8 mouse cellular contexts compared by ENCODE assay signal in the genomic region with DNA sequence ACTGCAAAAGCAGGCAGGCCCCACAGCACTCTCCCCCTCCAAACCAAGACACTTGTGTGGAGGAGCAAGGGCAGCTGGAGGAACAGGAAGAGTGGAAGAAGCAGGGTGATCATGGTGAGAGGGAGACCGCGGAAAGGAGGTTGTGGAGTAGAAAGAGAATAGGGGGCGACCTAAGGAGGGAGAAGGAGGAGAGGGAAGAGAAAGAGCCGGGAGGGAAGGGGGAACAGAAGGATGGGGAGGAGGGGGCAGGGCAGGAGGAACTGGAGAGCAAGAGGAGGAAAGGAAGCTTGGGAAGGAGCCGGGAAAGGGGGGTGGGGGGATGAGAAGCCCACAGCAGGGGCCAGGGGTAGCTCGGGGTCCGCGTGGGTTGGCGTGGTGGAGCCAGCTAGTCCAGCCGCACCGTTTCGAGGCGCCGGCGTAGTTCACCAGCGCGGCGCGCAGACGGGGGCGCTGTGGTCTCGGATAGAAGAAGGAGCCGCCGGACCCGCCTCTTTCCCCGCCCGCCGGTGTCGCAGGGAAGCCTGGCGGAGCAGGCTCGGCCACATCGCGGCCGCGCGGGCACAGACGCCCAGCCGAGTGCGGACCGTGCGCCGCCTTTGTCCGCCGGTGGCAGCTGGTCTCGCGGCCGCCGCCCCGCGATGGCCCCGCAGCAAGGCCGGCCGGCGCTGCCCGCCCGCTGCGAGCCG. TPM values are rescaled to one million over a fixed set of nuclear protein-coding genes. Genes with fewer than 3 reads are reported as not detected.
DNase-seq lines count a peak whose midpoint lies in the region; ATAC-seq lines count a peak whose summit lies in the region.

A gene (plus strand): TSS at position 622 of the 686 bp plus-strand sequence.

- DNase-seq in ZHBTc4 (ENCODE audit: low read depth, low spot score) = peak; percentile 92
- DNase-seq in cerebellum, postnatal 4 days (ENCODE audit: low spot score in 2 of 2) = peak; percentile 89 to 97
- peak; percentile 95 for DNase-seq in gastrocnemius, postnatal 10 days
- DNase-seq in induced T-regulatory cell, adult 2 months (ENCODE audit: low read depth) = peak; percentile 55
- DNase-seq in left cerebral cortex, adult 9 months (ENCODE audit: low spot score in 2 of 2) = peak; percentile 60 to 91
- peak; percentile 96 for DNase-seq in right cerebral cortex, postnatal 14 days
- peak; percentile 94 for DNase-seq in urinary bladder, postnatal 25 days (ENCODE audit: low spot score)

- ATAC-seq in megakaryocyte progenitor cell, adult 5-6 weeks (replicated peaks; ENCODE audit: poor library complexity) = peak; percentile 93

RNA-seq across cellular contexts. Expression of the gene that starts here (rescaled TPM):
- 1 to 10 TPM; 4.1 to 4.7 TPM for total RNA-seq in gastrocnemius, postnatal 10 days (2021)
- 7.9 and 9.6 TPM in 2 replicates for total RNA-seq in megakaryocyte progenitor cell, adult 5-6 weeks (2015)
- 4.9 and 5.3 TPM in 2 replicates for total RNA-seq in megakaryocyte progenitor cell, adult 5-6 weeks (2017)

Comparison
In these comparisons a context has a peak if more than half of its experiments do, and no peak if none do; other contexts are left out.
1. Peak in every context shown above with its lines: DNase-seq and ATAC-seq.